Mouse (Mus musculus) ES-Bruce4 (cell line): ENCODE results near the gene Serpina9. TPM values are rescaled to one million over a fixed set of nuclear protein-coding genes. Genes with fewer than 3 reads are reported as not detected.
A peak's percentile ranks its signal among the peaks of the same experiment; 100 is the strongest.

ENCODE experiments used
- H3K27ac ChIP-seq: 2 replicates; pipeline ENCODE4 v1.5.1; 2012; ENCODE audit warnings: low read length, inconsistent platforms; ENCODE audit not compliant: insufficient read depth
- H3K27me3 ChIP-seq: 2 replicates; pipeline ENCODE4 v1.6.1; 2012; ENCODE audit warnings: mild to moderate bottlenecking, low read length, inconsistent platforms; ENCODE audit not compliant: control insufficient read depth, poor library complexity, insufficient read depth, severe bottlenecking
- H3K36me3 ChIP-seq: 2 replicates; pipeline ENCODE4 v1.6.1; 2012; ENCODE audit warnings: inconsistent platforms, mild to moderate bottlenecking, low read length, moderate library complexity; ENCODE audit not compliant: control insufficient read depth, poor library complexity, insufficient read depth, severe bottlenecking
- H3K4me1 ChIP-seq: one replicate; pipeline ENCODE4 v1.8.1; 2011; ENCODE audit warnings: low read length; ENCODE audit not compliant: control insufficient read depth, insufficient read depth
- H3K4me3 ChIP-seq: 2 replicates; pipeline ENCODE4 v1.5.1; 2011; ENCODE audit warnings: low read depth, mild to moderate bottlenecking, low read length
- H3K9ac ChIP-seq: 2 replicates; pipeline ENCODE4 v1.6.1; 2012; ENCODE audit warnings: low read depth, mild to moderate bottlenecking, inconsistent platforms; ENCODE audit not compliant: poor library complexity, severe bottlenecking
- H3K9me3 ChIP-seq: replicated peaks from 2 replicates; pipeline ENCODE4 v1.6.1; 2012; ENCODE audit warnings: mild to moderate bottlenecking, low read length, inconsistent platforms; ENCODE audit not compliant: control insufficient read depth, poor library complexity, insufficient read depth, severe bottlenecking
- CTCF ChIP-seq: IDR thresholded peaks from one replicate; pipeline ENCODE4 v1.8.1; 2011; ENCODE audit warnings: low read depth, low read length
- EP300 ChIP-seq: IDR thresholded peaks from 2 replicates; pipeline ENCODE4 v1.6.1; 2011; ENCODE audit warnings: low read depth, low read length; ENCODE audit not compliant: insufficient read depth
- POLR2A ChIP-seq: IDR thresholded peaks from one replicate; pipeline ENCODE4 v1.8.1; 2011; ENCODE audit warnings: low read length; ENCODE audit not compliant: insufficient read depth
- polyA plus RNA-seq: library from polyadenylated mRNA; stranded (reverse); fragments of >200 nt; gene quantifications from 2 replicates; pipeline ENCODE4 v1.2.4, GENCODE M21; 2011; ENCODE audit warnings: low read depth; ENCODE audit not compliant: missing spikeins, insufficient read depth, insufficient read length

Serpina9 gene
- polyA plus RNA-seq, 1 experiment: not detected

GRCm38 (mm10) chr12:104000594-104000993, 13.0 kb downstream of the Serpina9 start:
- TF ChIP-seq EP300 (no peak), POLR2A (no peak), CTCF (no peak)
- no peaks in the 10 kb centered on the region for H3K27me3 ChIP-seq
- no peaks in the 10 kb centered on the region for H3K4me1 ChIP-seq
- H3K27ac ChIP-seq: peak overlapping the region; percentile 28; the same call in 1 of the 2 replicates
- peaks cover 8% of the 10 kb centered on the region for H3K9me3 ChIP-seq
- no peaks in the 10 kb centered on the region for H3K36me3 ChIP-seq
- no peak overlapping the region for H3K9ac ChIP-seq
- no peak overlapping the region for H3K4me3 ChIP-seq

GRCm38 (mm10) chr12:103999611-104000010, 13.9 kb downstream of the Serpina9 start:
- Histone ChIP-seq H3K4me1 (no peaks in the 10 kb centered on the region), H3K9me3 (peaks cover 6% of the 10 kb centered on the region), H3K27ac (no peak overlapping the region), H3K36me3 (no peaks in the 10 kb centered on the region), H3K4me3 (no peak overlapping the region), H3K9ac (no peak overlapping the region), H3K27me3 (no peaks in the 10 kb centered on the region)
- TF ChIP-seq EP300 (no peak), CTCF (no peak), POLR2A (no peak)

- H3K9ac ChIP-seq: no peak overlapping the region
- no peaks in the 10 kb centered on the region for H3K4me1 ChIP-seq
- no peaks in the 10 kb centered on the region for H3K36me3 ChIP-seq
- H3K4me3 ChIP-seq: no peak overlapping the region
- peaks cover 6% of the 10 kb centered on the region for H3K9me3 ChIP-seq
- no peak overlapping the region for H3K27ac ChIP-seq
- no peaks in the 10 kb centered on the region for H3K27me3 ChIP-seq
- TF ChIP-seq CTCF: no peak
- TF ChIP-seq POLR2A: no peak
- no peak for TF ChIP-seq EP300
These were observed 17.0 kb downstream of the Serpina9 start for GRCm38 (mm10) chr12:103996513-103996912.

GRCm38 (mm10) chr12:103995292-103996072, 18.1 kb downstream of the Serpina9 start:
- TF ChIP-seq POLR2A (no peak), CTCF (peak; percentile 75)
- H3K27ac ChIP-seq: no peak overlapping the region
- no peaks in the 10 kb centered on the region for H3K4me1 ChIP-seq
- no peak overlapping the region for H3K4me3 ChIP-seq
- H3K9me3 ChIP-seq: peaks cover 2% of the 10 kb centered on the region
- no peak overlapping the region for H3K9ac ChIP-seq
- no peaks in the 10 kb centered on the region for H3K27me3 ChIP-seq
- no peaks in the 10 kb centered on the region for H3K36me3 ChIP-seq

GRCm38 (mm10) chr12:103992945-103993344, 20.6 kb downstream of the Serpina9 start:
- Histone ChIP-seq H3K9ac (no peak overlapping the region), H3K9me3 (no peaks in the 10 kb centered on the region), H3K27ac (no peak overlapping the region), H3K4me3 (no peak overlapping the region), H3K36me3 (no peaks in the 10 kb centered on the region), H3K27me3 (no peaks in the 10 kb centered on the region; the same call in 1 of the 2 replicates), H3K4me1 (no peaks in the 10 kb centered on the region)
- TF ChIP-seq CTCF (no peak), POLR2A (no peak), EP300 (no peak)

- Histone ChIP-seq H3K27ac (no peak within 1 kb of the TSS), H3K36me3 (no peaks in the 10 kb centered on the region), H3K27me3 (no peaks in the 10 kb centered on the region; the same call in 1 of the 2 replicates), H3K4me1 (no peaks in the 10 kb centered on the region), H3K9me3 (no peaks in the 10 kb centered on the region), H3K9ac (no peak within 1 kb of the TSS), H3K4me3 (no peak within 1 kb of the TSS)
- TF ChIP-seq CTCF: no peak
- no peak for TF ChIP-seq POLR2A
- no peak for TF ChIP-seq EP300
These were observed 23.7 kb downstream of the Serpina9 start, which contains the start of gene Serpina11 for GRCm38 (mm10) chr12:103989857-103990256. Gene Serpina11 (minus strand): TSS chr12:103989957.
